Mouse (Mus musculus) B cell, adult 2 months (primary cell): Measurements from ENCODE around the gene Prss57.

Experiments
- DNase-seq, 2 experiments: peaks; one replicate each; pipeline ENCODE4 v3.0.0; 2022

The Prss57 gene

DNA sequence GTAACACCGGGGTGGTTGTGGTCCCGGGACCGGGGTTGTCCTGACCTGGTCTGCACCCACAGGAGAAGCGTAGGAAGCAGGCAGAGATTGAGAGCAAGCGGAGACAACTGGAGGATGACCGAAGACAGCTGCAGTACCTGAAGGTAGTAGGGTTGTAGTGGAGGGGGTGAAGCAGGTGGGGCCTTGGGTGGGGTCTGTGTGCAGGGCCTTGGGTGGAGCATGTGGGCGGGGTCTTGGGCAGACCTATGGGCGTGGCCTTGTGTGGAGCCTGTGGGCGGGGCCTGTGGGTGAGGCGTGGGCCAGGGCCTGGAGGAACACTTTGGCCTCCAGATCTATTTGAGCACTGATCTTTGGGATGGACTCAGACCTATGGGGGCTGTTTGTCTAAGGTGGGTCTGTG, 16.2 kb upstream of the Prss57 start:
- no peak for DNase-seq

- no peak for DNase-seq
Measured at GRCm38 (mm10) chr10:79806331-79806730, 15.6 kb upstream of the Prss57 start.

- DNase-seq = no peak
Measured at GRCm38 (mm10) chr10:79805636-79806035, 14.9 kb upstream of the Prss57 start.

DNA sequence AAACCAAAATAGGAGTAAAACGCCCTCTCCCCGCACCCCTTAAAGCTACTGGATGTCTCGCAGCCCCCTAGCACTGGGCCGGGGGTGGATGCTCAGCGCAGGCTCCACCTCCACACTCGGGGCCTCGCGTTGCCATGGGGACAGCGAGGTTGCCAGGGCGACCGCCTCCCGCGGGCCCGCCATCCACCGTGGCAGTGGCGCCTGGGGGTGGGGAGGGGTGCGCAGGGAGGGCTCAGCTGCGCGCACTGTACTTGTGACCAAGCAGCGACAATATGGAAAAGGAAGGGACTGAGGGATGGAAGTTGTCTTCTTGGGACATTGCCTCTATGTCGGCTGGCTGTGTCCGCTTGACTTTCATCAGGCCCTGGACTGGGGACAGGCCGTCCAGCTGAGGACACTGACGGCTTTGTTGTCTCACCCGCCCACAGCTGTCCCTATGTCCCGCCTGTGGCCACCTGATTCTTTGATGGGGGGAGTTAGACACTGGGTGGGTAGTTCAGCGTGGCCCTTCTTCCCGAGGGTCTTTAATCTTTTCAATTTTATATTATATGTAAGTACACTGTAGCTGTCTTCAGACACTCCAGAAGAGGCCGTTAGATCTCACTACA, 13.1 kb upstream of the Prss57 start:
- DNase-seq = no peak

DNA sequence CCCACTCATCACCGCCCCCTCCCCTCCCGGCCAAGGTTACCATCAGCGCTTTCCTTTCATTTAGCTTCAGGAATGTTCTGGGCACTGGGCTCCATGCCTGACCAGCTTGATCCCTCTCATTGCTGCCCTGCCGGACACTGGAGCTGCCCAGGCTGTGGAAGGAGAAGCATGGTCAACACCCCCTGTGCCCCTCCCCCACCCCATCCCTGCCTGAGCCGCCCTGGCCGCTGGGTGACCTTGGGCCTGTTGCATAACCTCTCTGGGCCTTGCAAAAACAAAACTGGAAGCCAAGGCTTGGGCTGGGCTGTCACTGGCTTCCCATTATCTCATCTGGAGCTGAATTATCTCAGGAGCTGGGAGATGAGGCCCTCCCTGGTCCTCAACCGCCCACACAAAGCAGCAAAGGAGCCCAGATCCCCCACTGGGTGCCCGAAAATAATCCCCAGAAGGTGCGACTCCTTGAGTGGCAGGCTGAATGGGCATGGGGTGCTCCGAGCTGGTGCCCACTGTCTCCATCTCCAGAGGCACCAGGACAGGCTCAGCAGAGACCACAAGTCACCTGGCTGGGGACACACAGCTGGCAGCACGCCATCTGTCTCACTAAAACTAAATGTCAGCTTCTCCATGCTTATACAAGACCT, 11.7 kb upstream of the Prss57 start:
- no peak for DNase-seq

GRCm38 (mm10) chr10:79801837-79802236, 11.1 kb upstream of the Prss57 start:
- DNase-seq = no peak

GRCm38 (mm10) chr10:79800508-79800907, 9.7 kb upstream of the Prss57 start:
- no peak for DNase-seq

- peak; percentile 53 to 55 for DNase-seq
Measured at GRCm38 (mm10) chr10:79798289-79798928, 7.6 kb upstream of the Prss57 start.

- DNase-seq = no peak
Measured at GRCm38 (mm10) chr10:79797326-79797725, 6.6 kb upstream of the Prss57 start.

GRCm38 (mm10) chr10:79795905-79796304, 5.1 kb upstream of the Prss57 start:
- no peak for DNase-seq

GRCm38 (mm10) chr10:79794491-79794931, 3.8 kb upstream of the Prss57 start:
- DNase-seq = no peak

DNA sequence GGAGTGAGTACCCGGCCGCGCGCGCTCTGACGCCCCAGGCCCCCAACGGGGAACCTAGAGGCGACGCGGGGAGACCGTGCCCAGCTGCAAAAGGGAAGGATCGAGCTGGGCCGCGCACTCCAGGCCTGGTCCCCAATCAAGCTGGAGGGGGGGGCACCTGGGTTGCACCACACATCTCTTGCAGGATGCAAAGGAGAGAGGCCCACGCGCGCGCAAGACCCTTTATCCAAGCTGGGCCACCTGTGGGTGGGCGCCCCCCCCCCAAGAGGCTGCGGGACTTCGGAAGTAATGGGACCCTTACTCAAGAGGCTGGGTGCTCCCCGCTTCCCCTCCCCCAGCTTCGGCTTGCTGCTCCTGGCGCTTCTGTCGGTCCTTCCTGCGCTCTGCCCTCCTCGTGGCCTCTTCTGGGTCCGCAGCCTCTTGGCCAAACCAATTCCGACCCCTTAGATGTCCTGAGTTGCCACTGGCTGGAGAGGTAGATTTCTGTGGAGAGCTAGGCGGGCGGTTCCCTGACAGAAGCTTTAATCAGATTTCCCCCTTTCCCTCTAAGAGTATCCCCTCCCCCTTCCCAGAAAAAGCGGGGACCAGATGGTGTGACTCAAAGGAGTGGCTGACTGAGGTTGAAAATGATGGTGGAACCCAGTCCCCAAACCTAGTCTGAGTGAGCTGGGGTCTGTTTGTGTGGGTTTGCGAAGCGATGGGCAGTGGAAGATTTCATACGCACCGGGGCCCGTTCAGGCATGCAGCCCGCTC, 3.2 kb upstream of the Prss57 start:
- DNase-seq = no peak

GRCm38 (mm10) chr10:79793051-79793737, 2.4 kb upstream of the Prss57 start, which contains the start of gene Palm:
Gene Palm (plus strand): TSS chr10:79793572.
- peak; percentile 82 to 87 for DNase-seq

- DNase-seq = no peak
Measured at GRCm38 (mm10) chr10:79792339-79793040, 1.7 kb upstream of the Prss57 start.

- DNase-seq = no peak
Measured at GRCm38 (mm10) chr10:79789581-79789980, 1.2 kb downstream of the Prss57 start.

GRCm38 (mm10) chr10:79788386-79789158, 2.2 kb downstream of the Prss57 start:
- peak; percentile 87 to 90 for DNase-seq

- DNase-seq = peak; percentile 77 to 79
Measured at GRCm38 (mm10) chr10:79783920-79784800, 6.6 kb downstream of the Prss57 start.

GRCm38 (mm10) chr10:79783050-79783449, 7.7 kb downstream of the Prss57 start:
- no peak for DNase-seq

DNA sequence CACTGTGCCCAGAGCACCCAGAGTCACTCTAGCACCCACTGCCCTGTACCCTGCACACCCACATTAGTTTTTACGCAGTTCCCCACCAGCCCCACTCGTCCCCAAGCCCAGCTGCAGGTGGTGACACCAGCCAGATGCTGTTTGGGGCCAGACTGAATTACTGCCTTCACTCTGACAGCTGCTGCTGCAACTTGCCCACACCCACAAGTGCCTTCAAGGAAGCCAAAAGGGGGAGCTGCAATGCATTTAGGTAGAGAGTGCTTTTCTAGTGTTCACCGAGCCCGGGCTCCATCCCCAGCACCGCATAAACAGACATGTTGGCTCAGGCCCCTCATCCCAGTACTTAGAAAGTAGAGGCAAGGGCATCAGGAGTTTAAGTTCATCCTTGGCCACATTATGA, 8.8 kb downstream of the Prss57 start:
- no peak for DNase-seq

DNA sequence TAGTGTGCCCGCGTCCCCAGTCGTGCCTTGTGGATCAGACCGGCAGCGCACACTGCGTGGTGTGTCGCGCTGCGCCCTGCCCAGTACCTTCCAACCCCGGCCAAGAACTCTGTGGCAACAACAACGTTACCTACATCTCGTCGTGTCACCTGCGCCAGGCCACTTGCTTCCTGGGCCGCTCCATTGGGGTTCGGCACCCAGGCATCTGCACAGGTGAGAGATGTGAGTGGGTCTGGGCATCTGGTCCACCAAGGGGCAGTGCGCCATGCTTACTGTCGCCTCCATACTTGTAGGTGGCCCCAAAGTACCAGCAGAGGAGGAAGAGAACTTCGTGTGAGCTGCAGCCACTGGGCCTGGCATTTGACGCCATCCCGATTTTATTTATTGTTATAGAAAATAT, 9.6 kb downstream of the Prss57 start:
- DNase-seq = no peak
